Mouse (Mus musculus) kidney, adult 2 months (tissue): ENCODE results near the gene Nes.

Experiments
- CTCF ChIP-seq: fragments of 200-500 bp; conservative IDR thresholded peaks from 2 replicates; pipeline ENCODE4 v1.5.1; 2011; ENCODE audit warnings: low read depth, mild to moderate bottlenecking, control low read depth, low read length, moderate library complexity, mixed read lengths; ENCODE audit not compliant: insufficient read depth, insufficient read length
- POLR2A ChIP-seq: fragments of 200-500 bp; IDR thresholded peaks from one replicate; pipeline ENCODE4 v1.6.1; 2011; ENCODE audit warnings: low read depth, low read length, control low read depth

DNA sequence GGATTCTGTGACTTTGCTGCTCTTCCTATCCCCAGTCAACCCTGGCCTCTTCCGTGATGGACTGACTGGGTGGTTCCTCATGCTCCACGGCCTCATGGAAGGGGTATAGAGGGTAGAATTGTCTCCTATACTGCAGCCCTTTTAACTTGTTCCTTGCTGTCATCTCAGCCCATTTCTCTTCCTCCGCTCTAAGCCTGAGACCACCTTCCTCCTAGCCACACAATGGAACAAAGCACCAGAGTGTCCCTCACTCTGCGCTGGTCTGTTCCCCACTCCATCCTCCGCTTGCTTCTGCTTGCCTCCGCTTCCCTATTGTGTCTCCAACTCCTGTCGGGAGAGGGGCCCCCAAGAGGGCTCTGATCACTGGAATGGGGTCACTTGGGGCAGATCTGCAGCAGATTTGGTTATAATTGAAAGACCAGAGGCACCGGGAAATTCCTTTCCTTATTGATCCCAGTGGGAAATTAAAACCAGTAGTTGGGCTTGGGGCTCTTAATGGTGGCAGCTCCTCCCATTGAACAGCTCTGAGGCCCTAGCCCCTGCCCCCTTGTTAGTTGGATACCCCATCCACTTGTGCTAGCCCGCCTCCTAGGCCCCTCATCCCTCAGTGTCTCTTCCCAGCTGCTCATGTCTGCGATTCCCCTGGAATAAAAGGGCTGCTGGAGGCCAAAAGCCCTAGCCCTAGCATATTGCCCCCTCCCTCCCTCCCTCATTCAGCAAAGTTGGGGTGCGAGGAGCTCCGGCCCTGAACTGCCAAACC is 24.9 kb upstream of the Nes start:
- TF ChIP-seq POLR2A (no peak), CTCF (no peak)
